Mouse (Mus musculus): ENCODE results near the gene Cc2d2b.

Cc2d2b gene

DNA sequence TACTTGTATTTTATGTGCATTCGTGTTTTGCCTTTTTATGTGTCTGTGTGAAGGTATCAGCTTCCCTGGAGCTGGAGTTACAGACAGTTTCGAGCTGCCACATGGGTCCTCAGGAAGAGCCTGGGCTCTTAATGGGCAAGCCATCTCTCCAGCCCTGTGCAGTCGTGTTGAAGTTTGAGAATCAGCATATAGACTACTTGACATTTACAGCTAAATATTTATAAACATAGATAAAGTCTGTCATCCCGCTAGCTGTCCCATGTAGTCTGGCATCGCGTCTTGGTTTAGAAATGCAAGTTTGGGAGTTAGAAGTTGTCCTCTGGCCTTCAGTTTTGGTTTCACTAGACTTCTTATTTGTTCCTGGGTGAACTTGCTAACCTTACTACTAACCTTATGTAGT is 92.5 kb downstream of the Cc2d2b start:
- TF ChIP-seq GATA4 (IDR thresholded peaks at IDR 0.05; ENCODE audit: insufficient replicate concordance, low read length): no peak

- no peak for TF ChIP-seq GATA4 (IDR thresholded peaks at IDR 0.05; ENCODE audit: insufficient replicate concordance, low read length)
Observed at GRCm38 (mm10) chr19:40841593-40841992, 93.0 kb downstream of the Cc2d2b start.

DNA sequence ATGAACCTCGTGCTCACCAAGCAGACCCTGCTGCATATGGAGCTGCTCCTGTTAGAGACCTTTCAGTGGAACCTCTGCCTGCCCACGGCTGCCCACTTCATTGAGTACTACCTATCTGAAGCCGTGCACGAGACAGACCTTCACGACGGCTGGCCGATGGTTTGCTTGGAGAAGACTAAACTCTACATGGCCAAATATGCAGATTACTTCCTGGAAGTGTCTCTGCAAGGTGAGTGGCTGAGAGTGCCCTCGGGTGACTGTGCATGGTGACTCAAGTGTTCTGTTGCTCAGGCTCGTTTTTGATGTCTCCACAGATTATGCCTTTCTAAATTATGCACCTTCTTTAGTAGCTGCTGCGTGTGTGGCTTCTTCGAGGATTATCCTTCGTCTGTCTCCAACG is 96.2 kb downstream of the Cc2d2b start:
- no peak for TF ChIP-seq GATA4 (IDR thresholded peaks at IDR 0.05; ENCODE audit: insufficient replicate concordance, low read length)

DNA sequence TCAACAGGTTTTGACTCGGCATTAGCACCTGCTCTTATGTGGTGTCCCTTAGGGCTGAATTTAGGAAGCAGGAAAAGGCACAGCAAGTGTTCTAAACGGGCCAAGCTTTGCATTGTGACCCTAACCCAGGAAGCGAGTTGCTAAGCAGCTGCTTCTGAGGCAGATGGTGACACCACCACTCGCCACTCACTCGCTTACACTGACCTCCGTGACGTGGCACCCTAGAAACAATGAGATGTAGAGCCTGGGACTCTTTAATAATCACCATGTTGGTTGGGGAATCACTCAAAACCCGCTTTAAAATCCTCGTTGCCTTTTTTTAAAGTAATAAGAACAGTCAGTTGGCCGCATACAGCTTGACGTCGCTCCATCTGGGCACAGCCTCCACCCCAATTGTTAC is 100.8 kb downstream of the Cc2d2b start:
- no peak for TF ChIP-seq GATA4 (IDR thresholded peaks at IDR 0.05; ENCODE audit: insufficient replicate concordance, low read length)

DNA sequence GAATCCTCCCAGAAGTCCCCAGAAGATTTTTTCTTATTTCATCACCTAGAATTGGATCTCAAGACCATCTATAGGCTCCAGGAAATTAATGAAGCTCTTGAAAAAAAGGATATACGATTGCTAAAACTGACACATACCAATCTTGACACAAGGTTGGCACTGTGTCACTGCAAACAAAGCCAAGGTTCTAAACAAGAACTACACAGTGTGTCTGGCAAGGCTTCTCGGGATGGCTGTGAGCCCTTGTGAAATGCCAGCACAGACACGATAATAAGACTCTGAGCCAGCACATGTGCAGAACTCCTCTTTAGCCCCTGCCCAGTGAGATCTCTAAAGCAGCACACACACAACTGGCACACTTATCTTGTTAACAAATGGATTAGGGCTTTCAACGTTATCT is 111.0 kb downstream of the Cc2d2b start:
- TF ChIP-seq GATA4 (IDR thresholded peaks at IDR 0.05; ENCODE audit: insufficient replicate concordance, low read length): no peak

- TF ChIP-seq GATA4 (IDR thresholded peaks at IDR 0.05; ENCODE audit: insufficient replicate concordance, low read length): no peak
Observed at GRCm38 (mm10) chr19:40868284-40868683, 119.7 kb downstream of the Cc2d2b start.

DNA sequence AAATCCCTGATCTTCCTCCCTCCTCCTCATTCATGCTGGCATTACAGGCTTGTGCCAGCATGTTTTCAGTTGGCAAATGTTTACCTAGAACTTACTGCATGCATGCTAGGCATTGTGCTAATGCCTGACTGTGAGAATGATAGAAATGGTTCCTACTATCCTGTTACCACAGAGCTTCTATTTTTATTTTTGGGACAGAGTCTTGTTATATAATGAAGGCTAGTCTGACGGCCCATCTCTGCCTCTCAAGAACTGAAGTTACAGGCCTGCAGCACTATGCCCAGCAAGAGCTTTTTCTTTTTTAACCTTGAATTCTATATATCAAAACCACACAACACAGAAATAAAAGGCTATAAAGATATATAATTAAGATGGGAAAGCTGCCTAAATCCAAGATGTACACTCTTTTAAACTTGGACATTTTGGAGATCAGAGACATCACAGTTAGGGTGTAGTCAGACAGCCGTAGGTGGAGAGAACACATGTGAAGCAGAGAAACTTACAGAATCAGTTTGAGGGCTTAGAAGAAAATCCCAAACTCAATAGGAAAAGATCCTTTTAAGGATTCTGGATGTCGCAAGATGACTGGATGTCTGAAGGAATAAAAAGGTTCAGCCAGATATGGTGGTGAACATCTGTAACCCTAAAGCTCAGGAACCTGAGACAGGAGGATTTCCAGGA is 121.0 kb downstream of the Cc2d2b start:
- TF ChIP-seq GATA4 (IDR thresholded peaks at IDR 0.05; ENCODE audit: insufficient replicate concordance, low read length): no peak

GRCm38 (mm10) chr19:40872955-40873665 is 124.6 kb downstream of the Cc2d2b start:
- no peak for TF ChIP-seq GATA4 (IDR thresholded peaks at IDR 0.05; ENCODE audit: insufficient replicate concordance, low read length)

Data from liver, adult (tissue).